Mouse (Mus musculus) liver, embryonic 13.5 days (tissue): ENCODE results near the gene Immp2l. TPM values are rescaled to one million over a fixed set of nuclear protein-coding genes. Genes with fewer than 3 reads are reported as not detected.

Experiments
- ATAC-seq: fragments of 200-750 bp; cut with Nextera tagmentation; 2 replicates; pipeline ENCODE4 v1.8.0; 2017; ENCODE audit warnings: low read depth, mild to moderate bottlenecking, moderate number of reproducible peaks, moderate library complexity
- DNase-seq: peaks from one replicate; pipeline ENCODE4 v3.0.0; 2022
- H3K27ac ChIP-seq: fragments of 300-500 bp; sonication (generic); 2 replicates; pipeline ENCODE4 v1.5.1; 2015; ENCODE audit warnings: moderate library complexity, mild to moderate bottlenecking, inconsistent platforms
- H3K27me3 ChIP-seq: fragments of 300-500 bp; sonication (generic); 2 replicates; pipeline ENCODE4 v1.6.1; 2015; ENCODE audit warnings: mild to moderate bottlenecking, inconsistent platforms
- H3K36me3 ChIP-seq: fragments of 300-500 bp; sonication (generic); 2 replicates; pipeline ENCODE4 v1.6.1; 2015; ENCODE audit warnings: mild to moderate bottlenecking, inconsistent platforms
- H3K4me1 ChIP-seq: fragments of 300-500 bp; sonication (generic); replicated peaks from 2 replicates; pipeline ENCODE4 v1.6.1; 2015; ENCODE audit warnings: inconsistent platforms
- H3K4me2 ChIP-seq: fragments of 300-500 bp; sonication (generic); 2 replicates; pipeline ENCODE4 v1.6.1; 2015; ENCODE audit warnings: inconsistent platforms, mild to moderate bottlenecking, moderate library complexity
- H3K4me3 ChIP-seq: fragments of 300-500 bp; sonication (generic); replicated peaks from 2 replicates; pipeline ENCODE4 v1.5.1; 2015; ENCODE audit warnings: mild to moderate bottlenecking, inconsistent platforms
- H3K9ac ChIP-seq: fragments of 300-500 bp; sonication (generic); 2 replicates; pipeline ENCODE4 v1.6.1; 2015; ENCODE audit warnings: mild to moderate bottlenecking, inconsistent platforms
- H3K9me3 ChIP-seq: fragments of 300-500 bp; sonication (generic); replicated peaks from 2 replicates; pipeline ENCODE4 v1.6.1; 2016; ENCODE audit warnings: inconsistent platforms
- WGBS: fragments of 180-500 bp; shearing (Covaris S2); methylation state at CpG from one replicate; pipeline ENCODE4 v1.1.7; 2015; ENCODE audit not compliant: insufficient replicate concordance; 5-methylcytosine and 5-hydroxymethylcytosine counted together
- polyA plus RNA-seq: library from polyadenylated mRNA; unstranded; fragments of >200 nt; fragmentation: Nextera tagmentation; extraction: Ambion mirVana; gene quantifications from 2 replicates; pipeline ENCODE4 v1.2.1, GENCODE M21; 2015

The Immp2l gene
- polyA plus RNA-seq, 1 experiment from 2014 or later, result 10.8 TPM

GRCm38 (mm10) chr12:41949409-41949808 is 925.5 kb downstream of the Immp2l start:
- 69% methylated on average over 1 of the region's 1 CpGs for WGBS

GRCm38 (mm10) chr12:41949841-41950241 is 926.0 kb downstream of the Immp2l start:
- H3K36me3 ChIP-seq, result no peaks in the 10 kb centered on the region
- no peak overlapping the region for H3K27ac ChIP-seq
- H3K27me3 ChIP-seq, result no peaks in the 10 kb centered on the region
- H3K4me1 ChIP-seq, result no peaks in the 10 kb centered on the region
- H3K9me3 ChIP-seq, result no peaks in the 10 kb centered on the region
- DNase-seq (no peak), ATAC-seq (no peak)
- 73% methylated on average over 6 of the region's 6 CpGs for WGBS
- H3K9ac ChIP-seq, result no peak overlapping the region
- H3K4me2 ChIP-seq, result no peak overlapping the region
- no peak overlapping the region for H3K4me3 ChIP-seq

More at GRCm38 (mm10) chr12:41949409-41949808, 925.5 kb downstream of the Immp2l start:
- no peak for ATAC-seq
- Histone ChIP-seq H3K4me1 (no peaks in the 10 kb centered on the region), H3K9me3 (no peaks in the 10 kb centered on the region), H3K4me3 (no peak overlapping the region), H3K27me3 (no peaks in the 10 kb centered on the region), H3K9ac (no peak overlapping the region), H3K36me3 (no peaks in the 10 kb centered on the region), H3K27ac (no peak overlapping the region), H3K4me2 (no peak overlapping the region)
- DNase-seq, result no peak

GRCm38 (mm10) chr12:41950726-41951125 is 926.8 kb downstream of the Immp2l start:
- H3K27ac ChIP-seq, result no peak overlapping the region
- DNase-seq, result no peak
- 64% methylated on average over 2 of the region's 2 CpGs for WGBS
- H3K9ac ChIP-seq, result no peak overlapping the region
- no peaks in the 10 kb centered on the region for H3K36me3 ChIP-seq
- H3K9me3 ChIP-seq, result no peaks in the 10 kb centered on the region
- no peak overlapping the region for H3K4me3 ChIP-seq
- no peak overlapping the region for H3K4me2 ChIP-seq
- H3K4me1 ChIP-seq, result no peaks in the 10 kb centered on the region
- ATAC-seq, result no peak
- H3K27me3 ChIP-seq, result no peaks in the 10 kb centered on the region

GRCm38 (mm10) chr12:41961038-41961437 is 937.1 kb downstream of the Immp2l start:
- DNase-seq, result no peak
- WGBS, result 36% methylated on average over 4 of the region's 4 CpGs
- no peak overlapping the region for H3K4me3 ChIP-seq

GRCm38 (mm10) chr12:41991408-41991807 is 967.5 kb downstream of the Immp2l start:
- no peaks in the 10 kb centered on the region for H3K9me3 ChIP-seq
- H3K4me2 ChIP-seq, result no peak overlapping the region
- H3K9ac ChIP-seq, result no peak overlapping the region
- H3K4me1 ChIP-seq, result no peaks in the 10 kb centered on the region
- H3K4me3 ChIP-seq, result no peak overlapping the region
- ATAC-seq (no peak), DNase-seq (no peak)
- H3K27ac ChIP-seq, result no peak overlapping the region
- H3K36me3 ChIP-seq, result no peaks in the 10 kb centered on the region
- H3K27me3 ChIP-seq, result no peaks in the 10 kb centered on the region
- WGBS, result 64% methylated on average over 1 of the region's 1 CpGs

More at GRCm38 (mm10) chr12:41961038-41961437, 937.1 kb downstream of the Immp2l start:
- Histone ChIP-seq H3K27ac (no peak overlapping the region), H3K27me3 (no peaks in the 10 kb centered on the region), H3K36me3 (no peaks in the 10 kb centered on the region), H3K4me1 (no peaks in the 10 kb centered on the region), H3K4me2 (no peak overlapping the region), H3K9me3 (no peaks in the 10 kb centered on the region), H3K9ac (no peak overlapping the region)
- no peak for ATAC-seq
